In genomic region chr12:76435084-76435483, GRCm38 (mm10) we compare ENCODE assay signal across 11 mouse cellular contexts. TPM values are rescaled to one million over a fixed set of nuclear protein-coding genes. Genes with fewer than 3 reads are reported as not detected.
DNase-seq lines count a peak whose midpoint lies in the region; ATAC-seq lines count a peak whose summit lies in the region.
"Had no signal": no experiment of that assay in that cellular context is flagged by ENCODE, and none has a peak within 500 bp of the region (broad histone marks: within the 10 kb centered on the region; RNA-seq: fewer than 3 reads in every experiment).

No protein-coding gene starts in this region.

- ATAC-seq in liver, embryonic 11.5 days (replicated peaks; ENCODE audit: low FRiP score): no peak
- ATAC-seq in embryonic facial prominence, embryonic 15.5 days (ENCODE audit: insufficient number of reproducible peaks, low FRiP score, low TSS enrichment, low read depth): no peak
- no peak for ATAC-seq in neural tube, embryonic 12.5 days (ENCODE audit: low FRiP score, low read depth)
- no peak for ATAC-seq in erythroid progenitor cell, adult 5-6 weeks (replicated peaks; ENCODE audit: low FRiP score, poor library complexity, severe bottlenecking)
- ATAC-seq: Patski had no signal

- 5% methylated on average over 17 of the region's 17 CpGs for WGBS in liver, embryonic 11.5 days
- 4% methylated on average over 17 of the region's 17 CpGs for WGBS in embryonic facial prominence, embryonic 15.5 days
- 2% methylated on average over 17 of the region's 17 CpGs for WGBS in limb, embryonic 10.5 days
- WGBS in neural tube, embryonic 12.5 days: 4% methylated on average over 17 of the region's 17 CpGs

- H3K4me2 ChIP-seq in liver, embryonic 11.5 days: peak overlapping the region; percentile 60
- peak overlapping the region; percentile 61 for H3K4me2 ChIP-seq in embryonic facial prominence, embryonic 15.5 days (replicated peaks)
- peak overlapping the region; percentile 57 for H3K4me2 ChIP-seq in neural tube, embryonic 12.5 days (replicated peaks)

- peak overlapping the region; percentile 36 for H3K4me3 ChIP-seq in liver, embryonic 11.5 days (ENCODE audit: low read depth, low read length)
- peak overlapping the region; percentile 39 for H3K4me3 ChIP-seq in embryonic facial prominence, embryonic 15.5 days (replicated peaks)
- H3K4me3 ChIP-seq in limb, embryonic 10.5 days: peak overlapping the region; percentile 54
- peak overlapping the region; percentile 22; the same call in 1 of the 2 replicates for H3K4me3 ChIP-seq in neural tube, embryonic 12.5 days

- peaks cover 24% of the 10 kb centered on the region for H3K27me3 ChIP-seq in liver, embryonic 11.5 days (replicated peaks; ENCODE audit: control insufficient read depth, insufficient read depth, low read length)
- H3K27me3 ChIP-seq in embryonic facial prominence, embryonic 15.5 days: 0 out of 2 replicates have a peak, but pooled peaks cover 3% of the 10 kb centered on the region
- H3K27me3 ChIP-seq in limb, embryonic 10.5 days (ENCODE audit: low read depth, poor library complexity, severe bottlenecking): peaks cover 31% of the 10 kb centered on the region; the same call in 1 of the 2 replicates
- peaks cover 11% of the 10 kb centered on the region for H3K27me3 ChIP-seq in neural tube, embryonic 12.5 days (replicated peaks)
- H3K27me3 ChIP-seq: Patski had no signal

- no peaks in the 10 kb centered on the region for H3K36me3 ChIP-seq in liver, embryonic 11.5 days (ENCODE audit: control insufficient read depth, insufficient read depth, low read length)
- H3K36me3 ChIP-seq in embryonic facial prominence, embryonic 15.5 days: no peaks in the 10 kb centered on the region
- no peaks in the 10 kb centered on the region for H3K36me3 ChIP-seq in limb, embryonic 10.5 days
- H3K36me3 ChIP-seq in neural tube, embryonic 12.5 days: no peaks in the 10 kb centered on the region

- H3K9me3 ChIP-seq in liver, embryonic 11.5 days (ENCODE audit: control insufficient read depth, low read length): no peaks in the 10 kb centered on the region
- no peaks in the 10 kb centered on the region for H3K9me3 ChIP-seq in embryonic facial prominence, embryonic 15.5 days (replicated peaks)
- H3K9me3 ChIP-seq in limb, embryonic 10.5 days (replicated peaks): no peaks in the 10 kb centered on the region
- no peaks in the 10 kb centered on the region for H3K9me3 ChIP-seq in neural tube, embryonic 12.5 days

- H3K27ac ChIP-seq in liver, embryonic 11.5 days (ENCODE audit: low read depth, low read length): no peak overlapping the region
- H3K27ac ChIP-seq in embryonic facial prominence, embryonic 15.5 days (replicated peaks): no peak overlapping the region
- H3K27ac ChIP-seq in limb, embryonic 10.5 days: peak overlapping the region; percentile 76
- no peak overlapping the region for H3K27ac ChIP-seq in neural tube, embryonic 12.5 days

- no peaks in the 10 kb centered on the region for H3K4me1 ChIP-seq in liver, embryonic 11.5 days (replicated peaks; ENCODE audit: control insufficient read depth, insufficient read depth, low read length)
- H3K4me1 ChIP-seq in embryonic facial prominence, embryonic 15.5 days: 0 out of 2 replicates have a peak, but pooled peaks cover 6% of the 10 kb centered on the region
- H3K4me1 ChIP-seq in limb, embryonic 10.5 days: peaks cover 13% of the 10 kb centered on the region
- H3K4me1 ChIP-seq in neural tube, embryonic 12.5 days: peaks cover 7% of the 10 kb centered on the region

- no peak overlapping the region for H3K9ac ChIP-seq in liver, embryonic 11.5 days (ENCODE audit: low read depth, low read length)
- H3K9ac ChIP-seq in embryonic facial prominence, embryonic 15.5 days: peak overlapping the region; percentile 13; the same call in 1 of the 2 replicates
- no peak overlapping the region for H3K9ac ChIP-seq in neural tube, embryonic 12.5 days

- DNase-seq in liver, embryonic 11.5 days (ENCODE audit: low spot score): no peak
- no peak for DNase-seq in liver
- DNase-seq in limb, embryonic 10.5 days (ENCODE audit: low spot score): peak; percentile 51
- DNase-seq in urinary bladder, postnatal 25 days (ENCODE audit: low spot score): no peak
- DNase-seq in gastrocnemius, postnatal 4 days (ENCODE audit: low spot score in 2 of 2): no peak
- DNase-seq: cerebellum, postnatal 14 days had no signal

RNA-seq across cellular contexts. Expression of gene Ppp1r36, which starts 17.7 kb away (rescaled TPM):
- 0.51 TPM in 2 replicates for polyA plus RNA-seq in liver, embryonic 11.5 days (2014; fragmentation: Nextera tagmentation; extraction: Ambion mirVana)
- polyA plus RNA-seq in embryonic facial prominence, embryonic 15.5 days (2015; fragmentation: Nextera tagmentation; extraction: Ambion mirVana): 7.3 and 15.0 TPM in 2 replicates
- 1.0 and 2.2 TPM in 2 replicates for polyA plus RNA-seq in limb, embryonic 10.5 days (2016; fragmentation: Nextera tagmentation; extraction: Ambion mirVana)
- polyA plus RNA-seq in neural tube, embryonic 12.5 days (2016; fragmentation: Nextera tagmentation; extraction: Ambion mirVana): 0.75 and 0.83 TPM in 2 replicates
- not detected in 2 replicates for total RNA-seq in erythroid progenitor cell, adult 5-6 weeks (2015; ENCODE audit: low replicate concordance)
- total RNA-seq in erythroid progenitor cell, adult 5-6 weeks (2017; ENCODE audit: low replicate concordance): not detected in 2 replicates
- under 1 TPM in 1 of 2 experiments, not detected in 1; 0.44 TPM for total RNA-seq in gastrocnemius, postnatal 4 days (2021)
- polyA plus RNA-seq: large intestine, adult 2 months; Patski had no signal

RNA-seq across cellular contexts. Expression of gene Hspa2, which starts 31.1 kb away (rescaled TPM):
- 4.2 and 5.4 TPM in 2 replicates for polyA plus RNA-seq in liver, embryonic 11.5 days (2014; fragmentation: Nextera tagmentation; extraction: Ambion mirVana)
- polyA plus RNA-seq in embryonic facial prominence, embryonic 15.5 days (2015; fragmentation: Nextera tagmentation; extraction: Ambion mirVana): 13.3 and 18.4 TPM in 2 replicates
- polyA plus RNA-seq in limb, embryonic 10.5 days (2016; fragmentation: Nextera tagmentation; extraction: Ambion mirVana): 4.8 and 4.9 TPM in 2 replicates
- polyA plus RNA-seq in neural tube, embryonic 12.5 days (2016; fragmentation: Nextera tagmentation; extraction: Ambion mirVana): 5.2 and 5.6 TPM in 2 replicates
- total RNA-seq in erythroid progenitor cell, adult 5-6 weeks (2015; ENCODE audit: low replicate concordance): 1.7 TPM in 1 of 2 replicates, not detected in the other
- total RNA-seq in erythroid progenitor cell, adult 5-6 weeks (2017; ENCODE audit: low replicate concordance): 3.2 and 3.3 TPM in 2 replicates
- 1 to 10 TPM; 6.0 to 6.7 TPM for total RNA-seq in gastrocnemius, postnatal 4 days (2021)
